Mouse (Mus musculus) forebrain, postnatal 0 days (tissue): Measurements from ENCODE around the gene Stt3b. TPM values are rescaled to one million over a fixed set of nuclear protein-coding genes. Genes with fewer than 3 reads are reported as not detected.

Experiments used
- ATAC-seq: fragments of 200-750 bp; cut with Nextera tagmentation; 2 replicates; pipeline ENCODE4 v1.8.0; 2017; ENCODE audit warnings: mild to moderate bottlenecking, moderate library complexity
- DNase-seq: peaks from one replicate; pipeline ENCODE4 v3.0.0-alpha.2; 2015
- H3K27ac ChIP-seq: fragments of 300-500 bp; sonication (generic); 2 replicates; pipeline ENCODE4 v1.5.1; 2014; ENCODE audit warnings: low read depth, mild to moderate bottlenecking, antibody characterized with exemption, low read length, moderate library complexity, mixed read lengths
- H3K27me3 ChIP-seq: fragments of 300-500 bp; sonication (generic); 2 replicates; pipeline ENCODE4 v1.6.1; 2014; ENCODE audit warnings: mild to moderate bottlenecking, low read length, mixed read lengths; ENCODE audit not compliant: insufficient read depth
- H3K36me3 ChIP-seq: fragments of 300-500 bp; sonication (generic); 2 replicates; pipeline ENCODE4 v1.6.1; 2014; ENCODE audit warnings: mild to moderate bottlenecking, moderate library complexity; ENCODE audit not compliant: insufficient read depth
- H3K4me1 ChIP-seq: fragments of 300-500 bp; sonication (generic); 2 replicates; pipeline ENCODE4 v1.6.1; 2014; ENCODE audit warnings: antibody characterized with exemption; ENCODE audit not compliant: insufficient read depth
- H3K4me2 ChIP-seq: fragments of 300-500 bp; sonication (generic); 2 replicates; pipeline ENCODE4 v1.6.1; 2014; ENCODE audit warnings: low read depth, mild to moderate bottlenecking, moderate library complexity
- H3K4me3 ChIP-seq: fragments of 300-500 bp; sonication (generic); 2 replicates; pipeline ENCODE4 v1.5.1; 2014; ENCODE audit warnings: low read depth, low read length, mixed read lengths
- H3K9ac ChIP-seq: fragments of 300-500 bp; sonication (generic); 2 replicates; pipeline ENCODE4 v1.6.1; 2014; ENCODE audit warnings: mild to moderate bottlenecking
- H3K9me3 ChIP-seq: fragments of 300-500 bp; sonication (generic); 2 replicates; pipeline ENCODE4 v1.6.1; 2016; ENCODE audit warnings: low read length
- CTCF ChIP-seq: sonication (generic); IDR thresholded peaks from 2 replicates; pipeline ENCODE4 v1.5.1; 2016; ENCODE audit warnings: antibody characterized with exemption, control low read depth, low read depth
- WGBS: fragments of 180-500 bp; shearing (Covaris S2); extraction: QIAGEN DNeasy Blood & Tissue Kit; methylation state at CpG from one replicate; pipeline ENCODE4 v1.1.7; 2014; 5-methylcytosine and 5-hydroxymethylcytosine counted together
- polyA plus RNA-seq: library from polyadenylated mRNA; unstranded; fragments of >200 nt; fragmentation: Nextera tagmentation; extraction: Ambion mirVana; gene quantifications from 2 replicates; pipeline ENCODE4 v1.2.1, GENCODE M21; 2015
- total RNA-seq: library from RNA; depleted of rRNA; stranded (reverse); fragments of >200 nt; gene quantifications from 2 replicates; pipeline ENCODE4 v1.2.3, GENCODE M21; 2014

Gene Stt3b
- total and polyA plus RNA-seq, 2 experiments from 2014 or later: 53.5 to 73.3 TPM

DNA sequence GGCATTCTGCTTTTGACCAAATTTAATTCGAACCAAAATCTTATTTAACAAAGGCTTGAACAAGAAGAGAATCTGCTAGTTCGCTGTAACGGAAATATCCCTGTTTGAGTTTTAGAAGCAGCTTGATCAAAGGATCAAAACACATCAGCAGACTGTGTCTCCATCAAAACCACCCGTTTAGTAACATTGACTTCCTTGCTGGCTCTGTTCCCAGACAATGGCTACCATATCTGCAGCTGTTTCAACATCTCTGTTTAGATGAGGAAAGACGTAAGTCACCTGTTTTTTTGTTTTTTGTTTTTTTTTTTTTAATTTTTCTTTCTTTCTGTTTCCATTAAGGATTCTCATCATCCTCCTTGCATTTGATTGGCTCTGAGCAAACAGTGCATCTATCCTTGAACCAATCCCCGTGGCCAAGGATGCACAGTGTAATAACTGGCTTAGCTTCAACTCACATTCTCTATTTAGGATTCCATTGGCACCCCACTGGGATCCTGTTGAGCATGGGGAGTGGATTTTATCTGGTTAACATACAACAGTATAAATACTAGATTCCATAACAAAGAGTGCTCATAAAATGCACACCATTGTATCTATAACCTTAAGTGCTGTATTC, 20.7 kb upstream of the Stt3b start:
- WGBS: 55% methylated on average over 6 of the region's 6 CpGs
- H3K36me3 ChIP-seq: no peaks in the 10 kb centered on the region
- no peaks in the 10 kb centered on the region for H3K9me3 ChIP-seq
- H3K4me1 ChIP-seq: 0 out of 2 replicates have a peak, but pooled peaks cover 3% of the 10 kb centered on the region
- H3K27ac ChIP-seq: no peak overlapping the region
- TF ChIP-seq CTCF: no peak
- H3K4me2 ChIP-seq: no peak overlapping the region
- ATAC-seq (no peak), DNase-seq (no peak)
- H3K9ac ChIP-seq: no peak overlapping the region
- no peak overlapping the region for H3K4me3 ChIP-seq
- no peaks in the 10 kb centered on the region for H3K27me3 ChIP-seq

DNA sequence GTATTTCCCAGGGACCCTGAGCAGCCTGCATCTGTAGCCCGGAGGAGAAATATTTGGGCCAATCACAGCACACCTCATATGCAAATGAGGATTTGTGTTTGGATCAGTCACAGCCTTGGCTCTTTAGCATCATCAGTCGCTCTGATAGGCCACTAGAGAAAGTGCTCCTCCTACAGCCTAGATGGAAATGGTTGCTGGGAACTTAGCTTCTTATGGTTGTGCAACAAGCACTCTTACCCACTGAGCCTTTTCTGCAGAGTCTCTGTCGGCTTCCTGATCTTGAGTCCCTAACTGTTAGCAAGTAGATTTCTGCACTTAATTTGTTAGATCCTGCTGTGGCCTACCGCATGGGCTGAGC, 16.3 kb upstream of the Stt3b start:
- Histone ChIP-seq H3K4me1 (no peaks in the 10 kb centered on the region), H3K4me2 (no peak overlapping the region)
- WGBS: 83% methylated on average over 4 of the region's 4 CpGs

DNA sequence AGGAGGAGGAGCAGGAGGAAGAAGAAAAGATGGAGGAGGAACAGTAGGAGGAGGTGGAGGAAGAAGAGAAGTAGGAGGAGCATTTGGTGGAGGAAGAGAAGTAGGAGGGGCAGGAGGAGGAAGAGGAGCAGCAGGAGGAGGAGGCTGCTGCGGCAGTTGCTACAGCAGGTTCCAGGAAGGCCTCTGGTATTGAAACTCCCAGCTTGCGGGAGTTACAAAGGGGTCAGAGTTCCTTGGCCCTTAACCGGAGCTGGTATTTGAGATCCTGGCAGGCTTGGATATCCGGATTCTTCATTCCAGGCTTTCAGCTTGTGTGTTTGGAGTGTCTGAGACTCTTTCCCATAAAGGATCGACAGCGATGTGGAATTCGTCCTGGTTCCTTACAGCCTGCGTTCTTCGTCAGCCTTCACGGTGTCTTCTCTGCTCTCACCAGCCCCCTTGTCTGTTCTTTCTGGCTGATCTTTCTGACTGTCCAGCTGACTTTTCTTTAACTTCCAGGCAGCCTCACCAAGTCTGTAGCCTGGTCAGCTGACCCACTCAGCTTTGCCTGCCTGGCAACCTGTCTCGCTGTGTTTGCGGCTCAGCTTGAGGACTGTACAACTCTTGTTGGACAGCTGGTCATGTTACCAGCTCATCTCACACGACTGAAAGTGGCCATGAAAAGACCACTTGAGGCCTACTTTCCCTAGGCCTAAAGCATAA, 15.8 kb upstream of the Stt3b start:
- 84% methylated on average over 13 of the region's 13 CpGs for whole genome bisulfite sequencing
- no peak overlapping the region for H3K4me3 ChIP-seq
- DNase-seq (no peak), ATAC-seq (no peak)
- no peak overlapping the region for H3K27ac ChIP-seq
- no peak for TF ChIP-seq CTCF
- H3K9me3 ChIP-seq: no peaks in the 10 kb centered on the region
- H3K4me2 ChIP-seq: no peak overlapping the region
- no peak overlapping the region for H3K9ac ChIP-seq
- H3K36me3 ChIP-seq: no peaks in the 10 kb centered on the region
- no peaks in the 10 kb centered on the region for H3K27me3 ChIP-seq
- H3K4me1 ChIP-seq: no peaks in the 10 kb centered on the region

More for the DNA sequence above, 16.3 kb upstream of the Stt3b start:
- TF ChIP-seq CTCF: no peak
- Histone ChIP-seq H3K27me3 (no peaks in the 10 kb centered on the region), H3K4me3 (no peak overlapping the region), H3K36me3 (no peaks in the 10 kb centered on the region), H3K27ac (no peak overlapping the region), H3K9me3 (no peaks in the 10 kb centered on the region), H3K9ac (no peak overlapping the region)
- DNase-seq: no peak
- no peak for ATAC-seq

DNA sequence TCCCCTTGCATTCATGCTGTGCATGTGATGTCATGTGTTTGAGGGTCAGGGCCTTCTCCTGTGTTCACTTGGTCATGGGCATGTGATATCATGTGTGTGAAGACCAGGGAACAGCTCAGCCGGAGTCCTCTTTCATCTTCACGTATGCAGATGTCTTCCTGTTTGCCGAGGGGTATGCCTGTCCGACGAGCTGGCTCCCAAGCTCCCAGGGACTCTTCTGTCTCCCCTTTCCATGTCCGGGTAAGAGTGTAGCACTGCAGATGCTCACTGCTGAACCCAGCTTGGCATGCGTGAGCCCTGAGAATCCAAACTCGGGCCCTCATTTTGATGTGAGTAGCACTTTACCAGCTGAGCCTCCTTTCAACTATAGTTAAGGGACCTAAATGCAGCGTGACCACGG, 13.4 kb upstream of the Stt3b start:
- no peaks in the 10 kb centered on the region for H3K27me3 ChIP-seq
- WGBS: 13% methylated on average over 10 of the region's 10 CpGs
- H3K4me2 ChIP-seq: no peak overlapping the region
- H3K4me3 ChIP-seq: no peak overlapping the region
- ATAC-seq (no peak), DNase-seq (no peak)
- no peaks in the 10 kb centered on the region for H3K36me3 ChIP-seq
- no peak overlapping the region for H3K27ac ChIP-seq
- no peaks in the 10 kb centered on the region for H3K9me3 ChIP-seq
- no peaks in the 10 kb centered on the region for H3K4me1 ChIP-seq
- H3K9ac ChIP-seq: no peak overlapping the region
- no peak for TF ChIP-seq CTCF

DNA sequence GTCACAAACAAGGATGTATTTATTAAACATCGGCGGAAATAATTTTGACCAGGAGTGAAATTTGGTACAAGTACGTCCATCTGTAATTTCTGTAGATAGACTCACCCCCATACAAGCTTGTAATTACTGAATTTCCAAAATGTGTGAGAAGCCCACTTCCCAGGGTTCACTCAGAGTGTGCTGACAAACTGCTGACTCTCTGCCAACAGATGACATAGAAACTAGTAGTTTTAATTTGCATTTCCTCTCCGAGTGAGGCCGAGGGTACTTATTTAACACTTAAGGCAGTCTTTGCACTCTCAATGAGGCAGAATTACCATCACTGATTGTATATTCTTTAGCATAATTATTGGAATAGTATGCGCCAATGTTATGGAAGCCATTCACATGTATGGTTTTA, 12.2 kb upstream of the Stt3b start:
- no peak for TF ChIP-seq CTCF
- Histone ChIP-seq H3K36me3 (no peaks in the 10 kb centered on the region), H3K4me2 (no peak overlapping the region), H3K4me3 (no peak overlapping the region), H3K4me1 (no peaks in the 10 kb centered on the region), H3K9ac (no peak overlapping the region), H3K27me3 (no peaks in the 10 kb centered on the region), H3K27ac (no peak overlapping the region), H3K9me3 (no peaks in the 10 kb centered on the region)
- ATAC-seq (no peak; the same call in 1 of the 2 replicates), DNase-seq (no peak)
- 58% methylated on average over 6 of the region's 6 CpGs for WGBS

DNA sequence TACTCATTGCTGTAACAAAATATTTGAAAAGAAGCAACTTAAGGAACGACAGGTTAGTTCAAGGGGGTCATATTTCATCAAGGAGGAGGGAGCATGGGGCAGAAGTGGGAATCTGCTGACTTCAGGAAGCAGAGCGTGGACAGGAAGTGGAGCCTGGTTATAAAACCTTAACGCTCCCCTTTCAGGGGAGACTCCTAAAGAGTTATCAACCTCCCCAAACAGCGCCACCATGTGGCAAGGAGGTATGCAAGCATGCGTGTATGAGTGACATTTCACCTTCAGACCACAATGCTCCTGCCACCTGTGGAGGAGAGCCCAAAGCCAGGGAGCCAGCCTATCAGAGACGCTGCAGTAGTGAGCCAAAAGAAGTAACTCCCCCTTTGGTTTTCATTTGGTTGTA, 10.8 kb upstream of the Stt3b start:
- Histone ChIP-seq H3K9ac (no peak overlapping the region), H3K4me3 (no peak overlapping the region), H3K27ac (no peak overlapping the region), H3K9me3 (0 out of 2 replicates have a peak, but pooled peaks cover 3% of the 10 kb centered on the region), H3K4me2 (no peak overlapping the region), H3K36me3 (no peaks in the 10 kb centered on the region), H3K4me1 (no peaks in the 10 kb centered on the region), H3K27me3 (no peaks in the 10 kb centered on the region)
- WGBS: 87% methylated on average over 6 of the region's 6 CpGs
- DNase-seq (no peak), ATAC-seq (no peak)
- TF ChIP-seq CTCF: peak; percentile 23

DNA sequence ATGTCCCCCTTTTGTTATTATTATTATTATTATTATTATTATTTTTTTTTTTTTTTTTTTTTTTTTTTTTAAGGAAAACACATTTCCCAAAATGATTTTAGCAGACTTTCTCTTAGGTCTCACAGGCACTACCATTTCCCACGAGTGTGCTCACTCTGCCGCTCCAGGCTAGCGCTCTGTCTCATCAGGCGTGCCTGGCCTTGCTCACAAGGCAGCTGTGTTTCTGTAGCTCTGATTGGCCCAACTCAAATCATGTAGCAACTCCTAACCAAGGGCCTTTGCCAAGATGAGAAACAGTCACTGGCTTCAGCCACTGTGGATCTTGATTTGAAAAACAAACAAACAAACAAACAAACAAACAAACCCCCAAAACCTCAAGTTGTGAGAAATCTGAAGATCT, 9.9 kb upstream of the Stt3b start:
- H3K9ac ChIP-seq: no peak overlapping the region
- H3K27me3 ChIP-seq: no peaks in the 10 kb centered on the region
- H3K27ac ChIP-seq: no peak overlapping the region
- ATAC-seq (no peak), DNase-seq (no peak)
- no peak overlapping the region for H3K4me2 ChIP-seq
- no peaks in the 10 kb centered on the region for H3K4me1 ChIP-seq
- 0 out of 2 replicates have a peak, but pooled peaks cover 3% of the 10 kb centered on the region for H3K9me3 ChIP-seq
- WGBS: 76% methylated on average over 4 of the region's 4 CpGs
- H3K4me3 ChIP-seq: no peak overlapping the region
- H3K36me3 ChIP-seq: no peaks in the 10 kb centered on the region
- TF ChIP-seq CTCF: no peak
